Mouse (Mus musculus): ENCODE data around the gene Pcgf5. TPM values are rescaled to one million over a fixed set of nuclear protein-coding genes. Genes with fewer than 3 reads are reported as not detected.

The Pcgf5 gene
- 10 to 100 TPM; 61.7 to 76.4 TPM for total RNA-seq (2021)
- polyA plus RNA-seq (2012; rRNA removed) = 29.1 and 45.0 TPM in 2 replicates
- long read RNA-seq, full-length matches to known transcripts = 37 of 52 reads
- long read RNA-seq, partial matches to known transcripts = 1 of 52 reads
- long read RNA-seq, other reads (novel, unspliced or antisense) = 14 of 52 reads

DNA sequence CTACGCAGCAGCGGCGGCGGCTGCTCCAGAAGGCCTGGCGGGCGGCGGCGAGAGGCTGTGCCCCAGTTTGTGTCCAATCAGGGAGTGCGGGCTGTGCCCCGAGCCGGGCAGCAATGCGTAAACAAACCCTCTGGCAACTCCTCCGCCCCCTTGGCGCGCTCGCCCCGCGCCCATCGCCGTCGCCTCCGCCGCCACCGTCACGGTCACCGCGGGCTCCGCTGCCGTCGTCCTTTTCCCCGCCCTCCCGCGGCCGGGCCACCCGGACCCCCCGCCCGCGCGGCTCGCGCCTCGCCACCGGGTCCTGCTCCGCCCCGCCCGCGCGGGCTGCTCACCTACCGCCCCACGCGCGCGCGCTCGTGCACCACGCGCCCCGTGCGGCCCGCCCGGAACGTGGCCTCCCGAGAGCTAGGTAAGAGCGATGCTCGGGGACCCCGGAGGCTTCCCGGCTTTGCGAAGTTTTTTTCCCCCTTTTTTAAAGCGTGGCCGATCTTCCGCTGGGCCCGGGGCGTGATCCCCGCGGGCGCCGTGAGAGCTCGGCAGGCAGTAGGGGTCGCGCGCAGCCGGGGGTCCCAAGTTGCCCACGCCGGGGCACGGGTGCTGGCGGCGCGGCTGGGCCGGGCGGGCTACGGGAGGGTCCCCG, at the start of gene Pcgf5:
Gene Pcgf5 (plus strand): TSS at position 149 of the 640 bp plus-strand sequence.
- peak within 1 kb of the TSS; percentile 96 for H3K9ac ChIP-seq (ENCODE audit: low read depth, low read length)
- intact Hi-C loops (cut with DNase I) = loop anchor here (2.0 to 10.0 kb wide), 4 partner anchors 63 to 233 kb away; no protein-coding TSS in a partner anchor
- H3K4me3 ChIP-seq = peak within 1 kb of the TSS; percentile 73
- H3K4me1 ChIP-seq (ENCODE audit: control insufficient read depth, insufficient read depth, low read length) = peaks cover 3% of the 10 kb centered on the region
- H3K27me3 ChIP-seq (ENCODE audit: control insufficient read depth, insufficient read depth, low read length) = peaks cover 2% of the 10 kb centered on the region; the same call in 1 of the 2 replicates
- H3K27ac ChIP-seq = peak within 1 kb of the TSS; percentile 95
- peak; percentile 84 to 90 for DNase-seq
- under 1% methylated on average over 87 of the region's 92 CpGs for WGBS
- H3K79me2 ChIP-seq (replicated peaks; ENCODE audit: control insufficient read depth, insufficient read depth, low read length) = no peaks in the 10 kb centered on the region
- H3K36me3 ChIP-seq (ENCODE audit: control insufficient read depth, insufficient read depth, low read length) = no peaks in the 10 kb centered on the region
- TF ChIP-seq CTCF (IDR thresholded peaks at IDR 0.05) (no peak), EP300 (IDR thresholded peaks at IDR 0.05; ENCODE audit: insufficient read depth, low read depth, low read length) (no peak), POLR2A (IDR thresholded peaks at IDR 0.05; ENCODE audit: insufficient read depth, low read depth, low read length) (no peak; the same call in none of the 2 replicates)

DNA sequence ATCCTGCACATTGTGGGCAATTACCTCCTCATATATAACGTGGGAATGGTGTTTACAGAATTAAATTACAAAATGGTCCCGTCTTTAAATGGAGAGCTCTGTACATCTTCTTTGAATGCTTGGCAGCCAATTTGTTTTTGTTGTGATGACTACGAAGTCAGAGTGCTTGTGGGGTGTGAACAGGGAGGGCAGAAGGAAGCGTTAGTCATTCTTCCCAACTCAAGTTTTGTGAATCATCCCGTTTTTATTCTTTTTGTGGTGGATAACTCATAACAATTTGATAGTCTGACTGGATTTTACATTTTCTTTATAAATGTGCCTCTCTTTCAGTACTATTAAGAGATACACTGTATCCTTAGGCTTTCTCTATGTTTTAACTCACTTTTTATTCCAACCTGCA, 42.6 kb upstream of the Pcgf5 start:
- Histone ChIP-seq H3K4me3 (no peak overlapping the region), H3K27ac (no peak overlapping the region), H3K9ac (ENCODE audit: low read depth, low read length) (no peak overlapping the region), H3K4me1 (ENCODE audit: control insufficient read depth, insufficient read depth, low read length) (no peaks in the 10 kb centered on the region), H3K36me3 (ENCODE audit: control insufficient read depth, insufficient read depth, low read length) (no peaks in the 10 kb centered on the region), H3K79me2 (replicated peaks; ENCODE audit: control insufficient read depth, insufficient read depth, low read length) (no peaks in the 10 kb centered on the region), H3K27me3 (ENCODE audit: control insufficient read depth, insufficient read depth, low read length) (no peaks in the 10 kb centered on the region)
- no peak for TF ChIP-seq CTCF (IDR thresholded peaks at IDR 0.05)
- no peak for TF ChIP-seq EP300 (IDR thresholded peaks at IDR 0.05; ENCODE audit: insufficient read depth, low read depth, low read length)
- TF ChIP-seq POLR2A (IDR thresholded peaks at IDR 0.05; ENCODE audit: insufficient read depth, low read depth, low read length) = no peak
- intact Hi-C loops (cut with DNase I) = no loop called here
- 46% methylated on average over 5 of the region's 5 CpGs for WGBS
- no peak for DNase-seq

DNA sequence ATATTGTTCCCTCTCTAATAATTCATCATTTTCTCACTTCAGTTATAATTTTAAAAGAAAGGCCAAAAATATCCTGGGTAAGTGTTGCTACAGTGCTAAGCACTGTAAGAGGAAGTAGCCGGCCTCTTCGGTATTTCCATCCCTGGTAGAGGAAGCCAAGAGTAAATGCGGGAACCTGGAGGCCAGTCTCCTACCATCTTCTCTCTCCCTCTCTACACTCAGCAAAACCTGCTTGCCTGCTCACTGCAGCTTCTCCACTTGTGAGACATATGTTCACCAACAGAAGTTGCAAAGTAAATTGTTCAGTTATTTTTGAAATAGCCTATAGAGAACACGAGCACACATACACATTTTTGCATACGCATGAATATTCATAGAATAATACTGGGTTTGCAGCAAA, 34.1 kb upstream of the Pcgf5 start:
- no peak for TF ChIP-seq CTCF (IDR thresholded peaks at IDR 0.05)
- no peak for TF ChIP-seq EP300 (IDR thresholded peaks at IDR 0.05; ENCODE audit: insufficient read depth, low read depth, low read length)
- TF ChIP-seq POLR2A (IDR thresholded peaks at IDR 0.05; ENCODE audit: insufficient read depth, low read depth, low read length) = no peak
- Histone ChIP-seq H3K4me3 (no peak overlapping the region), H3K9ac (ENCODE audit: low read depth, low read length) (no peak overlapping the region), H3K27me3 (ENCODE audit: control insufficient read depth, insufficient read depth, low read length) (no peaks in the 10 kb centered on the region), H3K4me1 (ENCODE audit: control insufficient read depth, insufficient read depth, low read length) (no peaks in the 10 kb centered on the region), H3K27ac (no peak overlapping the region), H3K79me2 (replicated peaks; ENCODE audit: control insufficient read depth, insufficient read depth, low read length) (no peaks in the 10 kb centered on the region), H3K36me3 (ENCODE audit: control insufficient read depth, insufficient read depth, low read length) (no peaks in the 10 kb centered on the region)
- no peak for DNase-seq
- intact Hi-C loops (cut with DNase I) = no loop called here
- WGBS = 75% methylated on average over 5 of the region's 5 CpGs

DNA sequence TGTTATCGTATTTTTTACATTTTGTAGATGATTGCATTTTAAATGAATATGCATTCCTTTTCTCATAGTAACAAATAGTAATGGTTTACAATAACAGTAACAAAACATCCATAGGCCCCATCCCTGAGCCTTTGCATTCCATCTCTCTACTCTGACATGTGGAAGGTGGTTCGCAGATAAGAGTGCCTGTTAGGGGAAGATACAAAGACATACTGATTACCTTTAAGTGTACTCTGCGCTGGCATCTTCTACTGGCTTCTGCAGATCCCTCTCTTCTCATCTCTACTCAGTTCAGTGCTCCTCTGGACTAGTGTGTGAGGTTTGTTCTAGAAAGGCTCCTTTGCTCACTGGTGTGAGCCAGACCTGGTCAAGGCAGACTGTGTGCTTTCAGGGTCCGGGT, 28.4 kb upstream of the Pcgf5 start:
- no peak for TF ChIP-seq POLR2A (IDR thresholded peaks at IDR 0.05; ENCODE audit: insufficient read depth, low read depth, low read length)
- no peak for TF ChIP-seq EP300 (IDR thresholded peaks at IDR 0.05; ENCODE audit: insufficient read depth, low read depth, low read length)
- TF ChIP-seq CTCF (IDR thresholded peaks at IDR 0.05) = no peak
- intact Hi-C loops (cut with DNase I) = no loop called here
- no peak overlapping the region for H3K27ac ChIP-seq
- no peaks in the 10 kb centered on the region for H3K79me2 ChIP-seq (replicated peaks; ENCODE audit: control insufficient read depth, insufficient read depth, low read length)
- H3K4me1 ChIP-seq (ENCODE audit: control insufficient read depth, insufficient read depth, low read length) = no peaks in the 10 kb centered on the region
- no peak for DNase-seq
- H3K36me3 ChIP-seq (ENCODE audit: control insufficient read depth, insufficient read depth, low read length) = no peaks in the 10 kb centered on the region
- 70% methylated on average over 4 of the region's 4 CpGs for WGBS
- H3K9ac ChIP-seq (ENCODE audit: low read depth, low read length) = no peak overlapping the region
- H3K4me3 ChIP-seq = no peak overlapping the region
- no peaks in the 10 kb centered on the region for H3K27me3 ChIP-seq (ENCODE audit: control insufficient read depth, insufficient read depth, low read length)

DNA sequence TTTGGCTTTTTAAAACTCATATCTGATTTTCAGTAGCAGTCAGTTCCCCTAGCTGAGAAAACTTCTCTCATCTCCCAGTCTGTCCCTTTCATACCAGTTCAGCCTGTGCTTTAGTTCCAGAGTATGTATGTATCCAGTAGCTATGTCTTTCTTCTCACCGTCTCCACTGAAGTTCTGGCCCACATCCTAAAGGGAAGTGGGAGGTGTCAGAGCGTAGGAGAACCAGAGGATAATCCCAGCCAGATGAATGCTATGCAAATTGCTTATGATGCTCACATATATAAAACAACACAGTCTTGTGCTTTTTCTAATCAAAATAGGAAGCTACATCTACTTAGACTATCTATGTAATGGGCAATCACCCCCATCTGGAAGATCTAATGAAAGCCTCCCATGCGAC, 27.0 kb upstream of the Pcgf5 start:
- Histone ChIP-seq H3K79me2 (replicated peaks; ENCODE audit: control insufficient read depth, insufficient read depth, low read length) (no peaks in the 10 kb centered on the region), H3K27me3 (ENCODE audit: control insufficient read depth, insufficient read depth, low read length) (no peaks in the 10 kb centered on the region), H3K9ac (ENCODE audit: low read depth, low read length) (no peak overlapping the region), H3K36me3 (ENCODE audit: control insufficient read depth, insufficient read depth, low read length) (no peaks in the 10 kb centered on the region), H3K4me1 (ENCODE audit: control insufficient read depth, insufficient read depth, low read length) (no peaks in the 10 kb centered on the region), H3K4me3 (no peak overlapping the region), H3K27ac (no peak overlapping the region)
- TF ChIP-seq POLR2A (IDR thresholded peaks at IDR 0.05; ENCODE audit: insufficient read depth, low read depth, low read length) (no peak), EP300 (IDR thresholded peaks at IDR 0.05; ENCODE audit: insufficient read depth, low read depth, low read length) (no peak), CTCF (IDR thresholded peaks at IDR 0.05) (no peak)
- intact Hi-C loops (cut with DNase I) = no loop called here
- 64% methylated on average over 3 of the region's 3 CpGs for WGBS
- DNase-seq = no peak

DNA sequence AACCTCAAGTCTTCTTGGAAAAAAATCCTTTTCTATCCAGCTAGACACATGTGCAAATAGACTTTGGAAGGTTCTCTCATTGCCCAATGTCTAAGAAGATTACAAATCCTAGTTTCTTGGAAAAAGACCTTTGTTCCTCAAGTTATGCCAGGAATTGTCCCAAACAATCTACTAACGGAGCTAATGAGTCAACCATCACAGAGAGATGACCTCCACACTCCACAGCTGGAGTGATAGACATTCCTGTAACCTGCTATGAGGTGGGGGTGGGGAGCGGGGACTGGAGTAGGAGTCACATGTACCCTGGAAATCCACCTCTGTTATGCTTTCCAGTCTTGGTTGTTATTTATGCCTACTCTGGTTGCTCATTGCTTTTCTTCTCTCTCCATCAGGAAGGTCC, 24.8 kb upstream of the Pcgf5 start:
- TF ChIP-seq EP300 (IDR thresholded peaks at IDR 0.05; ENCODE audit: insufficient read depth, low read depth, low read length) (no peak), CTCF (IDR thresholded peaks at IDR 0.05) (no peak), POLR2A (IDR thresholded peaks at IDR 0.05; ENCODE audit: insufficient read depth, low read depth, low read length) (no peak)
- Histone ChIP-seq H3K4me3 (no peak overlapping the region), H3K4me1 (ENCODE audit: control insufficient read depth, insufficient read depth, low read length) (no peaks in the 10 kb centered on the region), H3K9ac (ENCODE audit: low read depth, low read length) (no peak overlapping the region), H3K36me3 (ENCODE audit: control insufficient read depth, insufficient read depth, low read length) (no peaks in the 10 kb centered on the region), H3K27me3 (ENCODE audit: control insufficient read depth, insufficient read depth, low read length) (no peaks in the 10 kb centered on the region), H3K27ac (no peak overlapping the region), H3K79me2 (replicated peaks; ENCODE audit: control insufficient read depth, insufficient read depth, low read length) (no peaks in the 10 kb centered on the region)
- WGBS = 66% methylated on average over 2 of the region's 2 CpGs
- intact Hi-C loops (cut with DNase I) = no loop called here
- DNase-seq = no peak
